Mouse (Mus musculus) thymus, postnatal 4 days (tissue): ENCODE measurements around the gene Olfr284.
A peak's percentile ranks its signal among the peaks of the same experiment; 100 is the strongest.

Experiments
- DNase-seq: peaks from one replicate; pipeline ENCODE4 v3.0.0; 2021

The Olfr284 gene

GRCm38 (mm10) chr15:98340887-98341286 is at the start of gene Olfr284:
TSS of gene Olfr284 (minus strand) at chr15:98340987.
- no peak for DNase-seq

- DNase-seq, result peak; percentile 83
These were observed 49.0 kb upstream of the Olfr284 start for GRCm38 (mm10) chr15:98389796-98390195.

- no peak for DNase-seq
These were observed 46.8 kb upstream of the Olfr284 start for GRCm38 (mm10) chr15:98387621-98388020.

GRCm38 (mm10) chr15:98380846-98381245 is 40.1 kb upstream of the Olfr284 start, which contains the start of gene Olfr283:
TSS of gene Olfr283 (minus strand) at chr15:98380946.
- no peak for DNase-seq

- no peak for DNase-seq
These were observed 37.4 kb upstream of the Olfr284 start for GRCm38 (mm10) chr15:98378209-98378608.

GRCm38 (mm10) chr15:98317177-98317724 is 23.5 kb downstream of the Olfr284 start, which contains the start of gene Olfr285:
TSS of gene Olfr285 (minus strand) at chr15:98317353.
- no peak for DNase-seq

- peak; percentile 47 for DNase-seq
These were observed 25.1 kb downstream of the Olfr284 start for GRCm38 (mm10) chr15:98315703-98316102.

GRCm38 (mm10) chr15:98295628-98296551 is 44.9 kb downstream of the Olfr284 start, which contains the start of gene Zfp641:
TSS of gene Zfp641 (minus strand) at chr15:98296161.
- DNase-seq, result peak; percentile 40

- no peak for DNase-seq
These were observed 47.1 kb downstream of the Olfr284 start for GRCm38 (mm10) chr15:98293651-98294050.
